ENCODE assay signal across 9 mouse cellular contexts in the genomic region with DNA sequence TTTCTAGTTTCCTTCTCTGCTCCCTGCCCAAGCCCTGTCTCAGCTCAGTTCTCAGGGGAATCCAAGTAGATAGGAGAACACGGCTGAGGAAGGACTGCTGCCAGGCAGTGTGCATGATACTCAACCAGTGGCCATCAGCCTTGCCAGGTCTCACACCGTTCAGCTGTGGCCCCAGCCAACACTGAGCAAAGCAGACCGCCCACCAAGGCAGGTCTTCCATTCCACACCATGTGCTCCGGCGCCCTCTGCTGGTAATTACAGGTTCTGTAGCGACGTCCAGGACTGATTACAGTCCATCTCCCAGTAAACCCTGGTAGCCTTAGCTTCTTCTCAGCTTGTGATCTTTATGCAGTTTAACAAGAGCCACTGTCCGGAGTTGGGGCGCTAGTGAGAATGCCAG.
A peak's percentile ranks its signal among the peaks of the same experiment; 100 is the strongest.
DNase-seq lines count a peak whose midpoint lies in the region; ATAC-seq lines count a peak whose summit lies in the region.
"Had no signal": no experiment of that assay in that cellular context is flagged by ENCODE, and none has a peak within 500 bp of the region (broad histone marks: within the 10 kb centered on the region; RNA-seq: fewer than 3 reads in every experiment).

No protein-coding gene starts in this region.

- intact Hi-C loops in heart, postnatal 25 days (cut with DNase I): no loop called here
- intact Hi-C loops in left cerebral cortex, postnatal 14 days (cut with DNase I): loop anchor here (10.0 kb wide), 2 partner anchors 123 to 283 kb away; partner anchors contain the start of gene Gli2

- 16% methylated on average over 9 of the region's 9 CpGs for WGBS in heart, embryonic 12.5 days

- H3K36me3 ChIP-seq in heart, embryonic 12.5 days: no peaks in the 10 kb centered on the region
- H3K36me3 ChIP-seq: liver, embryonic 15.5 days had no signal

- H3K4me3 ChIP-seq in heart, embryonic 12.5 days: no peak overlapping the region
- H3K4me3 ChIP-seq: liver, embryonic 15.5 days had no signal

- peaks cover 9% of the 10 kb centered on the region; the same call in 1 of the 2 replicates for H3K4me1 ChIP-seq in heart, embryonic 12.5 days (replicated peaks)
- H3K4me1 ChIP-seq: liver, embryonic 15.5 days had no signal

- H3K27ac ChIP-seq in heart, embryonic 12.5 days (ENCODE audit: poor library complexity, severe bottlenecking): no peak overlapping the region
- H3K27ac ChIP-seq: liver, embryonic 15.5 days had no signal

- H3K9ac ChIP-seq in heart, embryonic 12.5 days: no peak overlapping the region
- H3K9ac ChIP-seq: liver, embryonic 15.5 days had no signal

- ATAC-seq in heart, embryonic 12.5 days (ENCODE audit: insufficient number of reproducible peaks, low FRiP score): no peak

- H3K27me3 ChIP-seq in heart, embryonic 12.5 days (replicated peaks): 0 out of 2 replicates have a peak, but pooled peaks cover 7% of the 10 kb centered on the region
- H3K27me3 ChIP-seq: liver, embryonic 15.5 days had no signal

- peak; percentile 63 to 85 for DNase-seq in heart, adult 18-20 months
- peak; percentile 82 for DNase-seq in adrenal gland, postnatal 10 days
- DNase-seq in embryo, embryonic 9.5 days (ENCODE audit: extremely low spot score): peak; percentile 75
- DNase-seq in heart, postnatal 25 days (ENCODE audit: low spot score): peak; percentile 19
- peak; percentile 31 to 63 for DNase-seq in left cerebral cortex, postnatal 14 days (ENCODE audit: low spot score in 2 of 2)
- DNase-seq in naive thymus-derived CD4-positive, alpha-beta T cell, adult 2 months (ENCODE audit: low read depth): peak; percentile 11
- peak; percentile 38 for DNase-seq in thymus, postnatal 0 days (ENCODE audit: low spot score)

- H3K4me2 ChIP-seq in heart, embryonic 12.5 days: no peak overlapping the region
- H3K4me2 ChIP-seq: liver, embryonic 15.5 days had no signal

- H3K9me3 ChIP-seq in heart, embryonic 12.5 days (replicated peaks): no peaks in the 10 kb centered on the region
- H3K9me3 ChIP-seq: liver, embryonic 15.5 days had no signal

Comparison
In these comparisons a context has a peak if more than half of its experiments do, and no peak if none do; other contexts are left out.
1. DNase-seq: peak in every context shown above with its lines; median percentile 82 in adrenal gland, postnatal 10 days; 75 in embryo, embryonic 9.5 days; 74 in heart, adult 18-20 months; 47 in left cerebral cortex, postnatal 14 days; 38 in thymus, postnatal 0 days; 19 in heart, postnatal 25 days; 11 in naive thymus-derived CD4-positive, alpha-beta T cell, adult 2 months.